Mouse (Mus musculus) monocyte, adult 2 months (primary cell): ENCODE measurements around the gene Btg2.
A peak's percentile ranks its signal among the peaks of the same experiment; 100 is the strongest.

Experiments
- DNase-seq, 2 experiments: peaks; one replicate each; pipeline ENCODE4 v3.0.0; 2022; ENCODE audit warnings: low spot score in 2 of 2, low read depth in 1 of 2

Btg2 gene

DNA sequence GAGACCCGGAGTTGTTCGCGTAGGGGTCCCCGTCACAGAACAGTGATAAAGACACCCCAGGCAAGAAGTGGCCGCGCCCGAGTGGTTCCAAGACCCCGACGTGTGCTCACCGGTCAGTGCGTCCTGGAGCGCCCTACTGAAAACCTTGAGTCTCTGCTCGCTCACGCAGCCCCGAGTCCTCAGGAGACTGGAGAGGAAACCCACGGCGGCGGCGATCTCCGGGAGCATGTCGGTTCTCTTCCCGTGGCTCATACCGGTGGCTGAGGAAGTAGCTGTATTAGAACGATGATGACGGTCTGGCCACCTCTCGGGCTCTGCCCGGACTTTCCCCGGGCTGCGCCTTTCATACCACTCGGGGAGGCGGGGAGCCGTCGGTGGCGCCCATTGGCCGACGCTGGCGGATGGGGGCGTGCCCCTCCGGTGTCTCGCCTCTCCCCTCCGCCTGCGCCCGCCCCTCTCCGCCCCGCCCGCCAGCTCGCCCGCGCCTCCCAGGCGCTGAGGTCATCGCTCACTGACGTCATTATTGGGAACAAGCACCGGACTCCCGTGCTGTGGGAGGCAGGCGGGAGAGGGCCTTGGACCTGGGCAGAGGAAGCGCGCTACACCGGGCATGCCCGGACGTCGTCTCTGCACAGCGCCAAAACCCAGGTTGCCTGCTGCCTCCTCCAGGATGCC, at the start of gene Btg2:
Gene Btg2, minus strand, starts transcription at position 319 of the 675 bp plus-strand sequence.
- DNase-seq, result peak; percentile 95 to 97

DNA sequence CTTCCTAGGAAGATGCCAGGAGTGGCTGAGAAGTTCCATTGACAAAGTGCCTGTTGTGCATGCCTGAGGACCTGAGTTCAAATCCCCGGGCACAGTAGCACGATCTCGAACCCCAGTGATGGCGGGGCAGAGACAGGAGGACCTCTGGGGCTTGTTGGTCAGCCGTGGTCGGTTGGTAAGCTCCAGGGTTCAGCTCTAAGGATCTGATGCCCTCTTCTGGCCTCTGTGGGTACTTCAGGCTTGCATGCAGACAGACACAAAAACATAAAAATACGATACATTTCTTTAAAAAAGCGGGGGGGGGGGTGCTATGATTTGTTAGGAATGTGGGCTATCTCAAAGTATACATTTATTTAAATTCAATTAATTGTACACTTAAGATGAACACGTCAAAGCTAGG, 43.3 kb upstream of the Btg2 start:
- DNase-seq, result no peak

DNA sequence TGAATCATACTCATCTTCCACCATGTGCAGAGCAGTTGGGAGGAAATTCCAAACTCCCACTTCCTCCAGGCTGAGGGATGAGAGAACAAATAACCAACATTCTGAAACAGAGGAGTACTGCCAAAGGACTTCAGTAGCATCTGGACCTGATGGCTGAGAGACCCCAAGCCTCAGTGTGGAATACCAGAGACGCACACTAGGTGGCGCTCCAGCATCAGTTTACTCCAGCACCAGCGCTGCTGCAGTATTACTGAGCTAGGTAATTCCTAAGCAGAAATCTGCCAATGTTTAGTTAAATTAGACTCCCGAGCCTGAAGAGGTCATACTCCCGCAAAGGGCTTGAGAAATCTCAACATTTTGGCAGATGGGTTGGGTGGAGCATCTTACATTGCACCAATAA, 41.3 kb upstream of the Btg2 start:
- DNase-seq, result peak in 1 of 2 experiments; percentile 65

DNA sequence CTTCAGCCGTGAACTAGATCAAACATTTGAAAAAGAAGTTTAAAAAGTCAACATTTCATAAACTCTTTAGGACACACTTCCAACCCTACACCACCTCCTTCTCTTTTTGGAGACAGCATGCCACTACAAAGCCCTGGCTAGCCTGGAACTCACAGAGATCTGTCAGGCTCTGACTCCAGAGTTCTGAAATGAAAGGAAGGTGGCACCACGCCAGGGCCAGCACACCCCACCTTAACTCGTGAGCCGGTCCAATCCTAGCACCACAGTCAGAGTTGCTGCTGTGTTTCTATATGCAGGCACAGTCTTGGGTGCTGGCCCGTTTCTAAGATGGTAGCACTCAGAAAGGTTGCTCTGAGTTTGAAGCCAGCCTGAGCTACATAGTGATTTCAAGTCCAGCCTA, 38.2 kb upstream of the Btg2 start:
- DNase-seq, result no peak

DNA sequence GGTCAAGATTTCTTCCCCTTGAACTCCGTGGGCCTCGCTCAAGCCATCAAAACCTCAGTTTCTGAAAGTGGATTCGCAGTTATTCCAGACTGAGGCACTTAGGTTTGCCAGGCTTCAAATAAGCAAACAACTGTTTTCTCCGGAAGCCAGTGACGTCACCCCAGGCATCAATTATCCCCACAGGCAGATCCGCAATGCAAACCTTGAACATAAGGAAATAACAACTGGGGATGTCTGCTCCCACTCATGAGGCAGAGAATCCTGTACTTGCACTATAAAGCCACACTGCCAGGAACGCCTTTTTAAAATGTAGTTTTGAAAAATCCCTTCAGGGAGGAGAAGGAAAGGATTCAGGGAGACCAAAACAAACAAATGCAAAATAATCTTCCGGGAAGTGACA, 36.5 kb upstream of the Btg2 start:
- no peak for DNase-seq

DNA sequence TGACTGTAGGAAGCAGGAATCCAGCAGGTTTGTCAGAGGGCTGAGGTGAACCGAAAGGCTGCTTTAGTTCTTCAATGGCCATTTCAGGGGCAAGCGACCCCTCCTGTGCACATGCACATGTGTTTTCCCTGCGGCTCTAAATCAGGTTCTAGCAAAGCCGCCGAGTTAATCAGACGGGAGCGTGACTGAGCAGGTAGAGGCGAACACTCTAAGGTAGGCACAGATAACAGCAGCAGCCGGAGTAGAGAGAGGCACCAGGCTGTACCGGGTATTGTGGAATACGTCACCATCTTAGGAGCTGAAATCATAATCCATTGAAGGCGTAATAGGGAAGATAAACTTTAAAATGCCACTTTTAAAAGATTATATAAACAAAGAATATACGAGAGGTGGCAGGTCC, 35.8 kb upstream of the Btg2 start:
- DNase-seq, result no peak

DNA sequence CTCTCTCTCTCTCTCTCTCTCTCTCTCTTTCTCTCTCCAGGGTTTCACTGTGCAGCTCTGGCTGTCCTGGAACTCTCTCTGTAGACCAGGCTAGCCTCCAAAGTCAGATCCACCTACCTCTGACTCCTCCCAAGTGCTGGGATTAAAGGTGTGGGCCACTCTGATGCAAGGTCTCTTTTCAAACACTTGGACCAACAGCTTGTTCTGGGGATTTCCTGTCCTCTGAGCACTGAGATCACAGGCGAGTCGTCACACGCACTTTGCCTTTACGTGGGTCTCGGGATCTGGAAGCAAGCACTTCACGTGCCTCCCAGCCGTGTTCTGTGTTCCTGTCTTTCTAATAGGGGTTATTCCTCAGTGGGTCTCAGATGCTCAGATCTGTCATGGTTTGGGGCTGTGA, 35.1 kb upstream of the Btg2 start:
- no peak for DNase-seq

DNA sequence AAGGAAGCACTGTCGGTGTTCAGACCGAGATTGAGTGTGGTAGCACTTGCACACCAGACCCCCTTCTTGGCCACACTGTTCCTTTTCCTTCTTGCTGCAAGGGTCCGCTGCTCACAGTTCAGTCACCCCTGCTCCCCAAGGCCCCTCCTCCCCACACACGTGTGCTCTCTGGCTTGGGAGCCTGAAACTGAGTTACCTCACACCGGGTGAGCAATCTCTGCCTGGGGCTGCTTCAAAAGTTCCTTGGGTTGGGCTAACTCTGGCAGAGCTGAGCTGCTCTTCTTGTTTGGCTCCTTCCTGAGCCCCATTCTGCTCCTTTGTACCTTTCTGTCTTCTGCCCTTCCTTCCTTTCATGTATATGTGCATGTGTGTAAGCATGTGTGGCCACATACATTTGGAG, 34.6 kb upstream of the Btg2 start:
- DNase-seq, result no peak

DNA sequence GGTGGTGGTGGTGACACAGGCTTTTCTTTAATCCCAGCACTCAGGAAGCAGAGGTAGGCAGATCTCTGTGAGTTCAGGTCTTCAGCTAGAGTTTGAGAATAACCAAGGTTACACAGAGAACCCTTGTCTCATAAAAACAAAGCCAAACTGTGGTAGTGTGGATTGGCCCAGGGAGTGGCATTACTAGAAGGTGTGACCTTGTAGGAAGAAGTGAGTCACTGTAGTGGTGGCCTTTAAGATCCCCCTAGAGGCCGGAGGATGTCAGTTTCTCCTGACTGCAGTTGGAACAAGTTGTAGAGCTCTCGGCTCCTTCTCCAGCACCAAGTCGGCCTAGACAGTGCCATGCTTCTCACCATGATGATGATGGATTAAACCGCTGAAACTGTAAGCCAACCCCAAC, 32.1 kb upstream of the Btg2 start, which contains the start of gene Chit1:
Gene Chit1, plus strand, starts transcription at position 264 of the 400 bp plus-strand sequence.
- DNase-seq, result no peak

DNA sequence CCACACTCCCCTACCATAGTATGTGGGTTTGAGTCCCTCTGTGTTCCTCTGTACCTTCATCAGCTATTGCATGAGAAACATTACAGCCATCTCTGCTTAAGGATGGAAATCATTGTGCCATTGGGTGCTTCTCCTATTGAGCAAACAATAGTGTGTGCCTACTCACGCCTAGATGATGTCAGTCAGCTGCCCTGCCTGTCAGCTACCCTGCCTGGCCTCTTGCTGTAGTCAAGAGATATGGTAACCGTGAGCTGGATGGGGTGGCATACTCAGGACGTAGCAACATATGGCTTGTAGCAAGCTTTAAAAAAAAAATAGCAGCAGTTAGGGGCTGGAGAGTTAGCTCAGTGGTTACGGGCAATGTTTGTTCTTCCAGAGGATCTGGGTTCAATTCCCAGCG, 31.5 kb upstream of the Btg2 start:
- DNase-seq, result no peak

DNA sequence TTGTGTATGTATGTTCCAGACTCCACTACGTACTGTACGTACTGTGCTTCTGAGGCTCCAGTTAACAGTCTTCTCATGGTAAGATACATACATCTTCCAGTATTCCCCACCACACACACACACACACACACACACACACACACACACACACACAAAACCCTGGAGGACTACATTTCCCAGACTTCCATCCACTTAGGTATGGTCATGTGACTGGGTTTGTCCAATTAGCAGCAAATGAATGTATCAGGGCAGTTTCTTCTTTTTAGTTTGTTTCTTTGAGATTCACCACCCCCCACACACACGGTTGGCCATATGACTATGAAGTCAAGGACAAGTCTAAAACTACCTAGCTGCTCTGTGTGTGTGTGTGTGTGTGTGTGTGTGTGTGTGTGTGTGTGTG, 31.1 kb upstream of the Btg2 start:
- DNase-seq, result no peak

DNA sequence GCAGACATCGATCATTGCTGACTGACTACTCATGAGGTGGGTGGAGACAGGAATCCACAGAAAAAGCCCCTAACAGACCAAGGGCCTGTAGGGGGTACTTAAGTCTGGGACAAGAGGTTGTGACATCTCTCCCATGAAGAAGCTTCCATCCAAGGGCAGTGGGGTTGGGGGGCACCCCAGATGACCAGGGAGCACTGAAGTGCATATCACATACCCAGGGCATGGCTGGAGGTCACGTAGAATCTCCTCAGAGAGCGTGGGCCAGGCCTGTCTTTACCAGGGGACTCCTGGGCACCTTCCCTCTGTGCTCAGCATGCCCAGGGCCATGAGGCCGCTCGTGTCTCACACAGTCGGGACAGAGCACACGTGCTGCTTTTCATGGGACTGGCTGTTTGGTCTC, 28.9 kb upstream of the Btg2 start:
- DNase-seq, result no peak

DNA sequence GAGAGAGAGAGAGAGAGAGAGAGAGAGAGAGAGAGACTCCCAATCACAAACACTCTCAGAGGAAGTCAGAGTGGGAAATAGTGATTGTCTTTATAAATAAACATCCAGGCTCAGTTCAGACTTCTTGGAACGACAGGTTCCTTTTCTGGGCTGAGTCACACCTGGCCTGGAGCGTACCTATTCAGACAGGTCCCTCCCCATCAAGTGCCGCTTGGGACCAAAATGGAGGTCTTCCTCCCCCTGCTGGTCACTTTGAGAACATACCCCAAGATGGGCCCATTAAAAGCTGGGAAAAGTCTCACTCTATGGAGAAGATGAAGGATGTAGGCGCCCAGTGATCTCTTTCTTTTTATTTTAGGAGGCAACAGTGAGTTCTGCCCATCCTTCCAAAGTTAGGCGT, 27.8 kb upstream of the Btg2 start:
- no peak for DNase-seq

DNA sequence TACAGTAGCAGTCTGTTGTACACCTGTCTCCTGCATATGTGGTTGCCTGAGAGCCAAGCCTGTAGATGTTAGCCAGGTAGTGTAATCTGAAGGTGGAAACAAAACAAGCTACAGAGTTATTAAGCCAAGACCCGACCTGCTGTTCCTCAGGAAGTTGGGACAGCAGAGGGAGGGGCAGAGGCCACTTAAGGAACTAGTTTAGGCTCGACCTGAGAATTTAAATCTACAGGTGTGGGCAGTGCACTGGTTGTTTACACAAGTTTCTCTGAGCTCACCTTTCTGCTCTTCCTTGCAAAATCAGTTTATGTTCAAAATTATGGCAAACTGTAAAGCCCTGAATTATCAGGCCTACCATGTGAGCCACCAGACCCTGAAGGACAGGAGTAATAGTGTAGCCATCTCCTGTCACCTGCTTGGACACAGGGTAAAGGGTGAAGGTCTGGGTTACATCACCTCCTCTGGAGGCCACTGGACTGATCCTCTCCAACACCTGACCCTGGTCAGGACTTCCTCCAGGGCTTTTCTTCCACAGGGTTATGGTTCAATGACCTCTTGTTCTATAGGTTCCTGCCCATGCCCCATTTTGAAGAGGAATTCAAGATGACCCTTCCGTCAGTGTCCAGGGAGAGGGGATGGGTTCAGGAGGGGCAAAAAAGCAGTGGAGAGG, 27.0 kb upstream of the Btg2 start:
- no peak for DNase-seq

DNA sequence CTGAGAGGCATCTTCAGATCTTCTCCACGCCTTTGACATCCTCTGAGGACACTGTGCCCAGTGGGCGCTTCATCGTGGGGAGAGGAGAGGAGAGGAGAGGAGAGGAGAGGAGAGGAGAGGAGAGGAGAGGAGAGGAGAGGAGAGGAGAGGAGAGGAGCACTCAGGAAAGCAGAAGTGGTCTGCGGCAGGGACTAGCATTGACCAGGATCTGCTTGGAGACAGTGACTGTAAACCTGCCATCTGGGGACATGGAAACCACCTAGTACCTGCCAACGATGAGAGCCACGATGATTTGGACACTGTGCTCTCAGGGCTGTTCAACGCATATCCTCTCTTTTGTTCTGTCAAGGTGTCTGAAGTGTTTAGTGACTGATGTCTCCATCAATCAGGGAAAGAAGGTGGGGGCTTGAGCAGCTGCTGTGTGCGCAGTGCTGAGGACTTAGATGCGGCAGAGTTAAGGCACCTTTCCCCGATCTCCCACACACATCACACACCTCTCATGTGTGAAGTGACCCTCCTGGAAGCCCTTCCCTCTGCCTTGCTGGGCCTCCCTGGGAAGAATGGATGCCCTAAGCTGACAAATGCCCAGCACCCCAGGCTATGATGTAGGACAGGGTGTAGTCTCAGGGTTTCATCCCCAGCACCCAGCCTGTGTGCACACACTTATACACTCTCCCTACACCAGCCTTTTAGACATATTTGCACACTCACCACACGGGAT, 26.3 kb upstream of the Btg2 start:
- no peak for DNase-seq

DNA sequence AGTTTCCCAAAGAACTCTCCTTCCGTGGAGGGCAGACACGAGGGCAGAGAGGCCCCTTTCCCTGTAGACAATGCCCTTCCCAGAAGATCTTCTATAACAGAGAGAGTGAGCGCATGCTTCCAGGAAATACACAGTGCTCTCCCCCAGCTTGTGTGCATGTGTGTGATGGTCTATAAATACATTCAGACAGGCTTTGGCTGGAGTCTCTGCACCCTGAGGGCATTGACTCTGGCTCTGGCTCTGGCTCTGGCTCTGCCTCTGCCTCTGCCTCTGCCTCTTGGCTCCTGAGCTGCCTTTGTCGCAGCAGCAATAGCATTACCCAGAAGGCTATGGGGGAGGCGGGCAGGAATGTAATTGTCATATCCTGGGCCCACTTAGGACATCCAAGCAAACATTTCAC, 24.9 kb upstream of the Btg2 start:
- DNase-seq, result no peak

DNA sequence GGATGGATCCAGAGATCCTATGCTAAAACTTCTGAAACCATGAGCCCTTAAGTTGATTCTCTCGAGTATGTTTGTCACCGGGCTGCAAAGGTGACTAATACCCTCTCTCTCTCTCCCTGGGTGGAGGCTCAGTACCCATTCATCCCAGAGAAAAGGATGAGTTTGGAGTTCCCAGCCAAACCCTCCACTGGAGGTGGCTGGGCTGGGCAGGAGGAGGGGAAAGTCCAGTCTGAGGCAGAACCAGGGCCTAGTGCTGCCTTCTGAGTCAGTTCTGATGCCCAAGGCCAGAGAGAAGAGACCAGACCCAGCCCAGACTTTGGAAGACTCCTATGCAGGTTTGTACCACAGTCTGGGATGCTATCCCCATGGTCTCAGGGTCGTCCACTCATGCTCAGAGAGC, 22.7 kb upstream of the Btg2 start:
- DNase-seq, result no peak

DNA sequence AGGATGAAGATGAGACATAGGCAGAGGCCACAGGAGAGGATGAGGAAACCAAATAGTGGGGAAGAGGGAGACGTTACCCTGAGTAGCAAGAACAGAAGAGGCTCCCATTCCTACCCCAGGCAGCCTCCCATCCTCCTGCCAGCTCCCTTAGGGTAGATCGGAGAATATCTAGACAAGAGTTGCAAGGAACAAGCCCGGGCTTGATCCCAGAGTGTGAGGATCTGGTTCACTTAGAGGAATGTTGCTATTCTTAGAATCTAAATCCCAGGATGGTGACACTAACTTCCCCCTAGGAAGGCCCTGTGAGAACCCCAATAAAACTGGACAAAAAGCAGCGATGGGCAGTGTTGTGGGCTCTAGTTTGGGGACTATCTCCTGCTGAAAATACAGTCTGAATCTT, 22.0 kb upstream of the Btg2 start:
- no peak for DNase-seq

DNA sequence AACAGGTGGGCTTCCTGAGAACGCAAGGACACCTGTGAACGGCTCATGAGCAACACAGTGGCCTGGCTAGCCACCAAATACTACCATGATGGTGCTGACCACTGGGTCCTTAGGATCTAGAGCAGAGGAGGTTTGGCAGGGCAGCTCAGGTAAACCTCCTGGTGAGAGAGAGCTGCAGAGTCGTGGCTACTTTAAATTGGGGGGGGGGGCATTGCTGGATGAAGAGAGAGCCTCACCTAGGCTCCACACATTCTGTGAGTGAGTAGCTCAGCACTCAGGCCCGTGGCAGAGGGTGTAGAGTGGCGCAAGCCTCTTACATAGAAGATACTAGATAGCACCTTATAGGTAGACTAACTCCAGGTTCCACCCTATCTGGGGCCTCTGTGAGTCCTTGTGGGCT, 21.5 kb upstream of the Btg2 start:
- no peak for DNase-seq

DNA sequence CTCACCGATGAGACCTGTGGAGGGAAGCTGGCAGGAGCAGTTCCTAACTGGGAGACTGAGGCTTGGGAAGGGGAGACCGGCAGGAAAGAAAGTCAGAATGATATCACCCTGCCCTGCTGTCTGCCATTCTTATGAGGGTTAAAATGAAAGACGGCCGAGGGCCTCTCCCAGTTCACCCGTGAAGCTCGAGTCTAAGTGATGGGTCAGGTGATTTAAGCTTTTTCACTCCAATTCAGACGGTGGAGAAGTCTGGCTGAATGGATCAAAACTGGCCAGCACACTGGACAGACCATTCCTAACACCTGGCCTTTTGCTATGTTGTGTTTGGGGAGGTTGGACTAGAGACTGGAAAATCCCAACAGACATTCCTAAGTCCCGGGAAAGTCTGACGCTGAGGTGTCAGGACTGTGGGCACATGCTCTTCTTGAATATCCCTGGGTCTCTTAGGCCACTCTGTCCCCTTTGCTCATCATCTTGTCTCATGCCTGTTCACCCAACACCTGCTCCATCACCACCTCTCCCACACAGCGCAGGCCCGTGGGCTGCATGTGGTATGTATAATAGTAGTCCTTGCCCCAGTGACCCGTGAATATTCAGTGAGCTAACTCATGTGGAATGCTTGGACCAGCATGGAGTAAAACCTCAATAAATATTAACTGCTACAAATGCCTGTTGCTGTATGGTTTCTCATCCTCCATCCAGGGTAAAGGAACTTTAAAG, 20.8 kb upstream of the Btg2 start:
- DNase-seq, result no peak

DNA sequence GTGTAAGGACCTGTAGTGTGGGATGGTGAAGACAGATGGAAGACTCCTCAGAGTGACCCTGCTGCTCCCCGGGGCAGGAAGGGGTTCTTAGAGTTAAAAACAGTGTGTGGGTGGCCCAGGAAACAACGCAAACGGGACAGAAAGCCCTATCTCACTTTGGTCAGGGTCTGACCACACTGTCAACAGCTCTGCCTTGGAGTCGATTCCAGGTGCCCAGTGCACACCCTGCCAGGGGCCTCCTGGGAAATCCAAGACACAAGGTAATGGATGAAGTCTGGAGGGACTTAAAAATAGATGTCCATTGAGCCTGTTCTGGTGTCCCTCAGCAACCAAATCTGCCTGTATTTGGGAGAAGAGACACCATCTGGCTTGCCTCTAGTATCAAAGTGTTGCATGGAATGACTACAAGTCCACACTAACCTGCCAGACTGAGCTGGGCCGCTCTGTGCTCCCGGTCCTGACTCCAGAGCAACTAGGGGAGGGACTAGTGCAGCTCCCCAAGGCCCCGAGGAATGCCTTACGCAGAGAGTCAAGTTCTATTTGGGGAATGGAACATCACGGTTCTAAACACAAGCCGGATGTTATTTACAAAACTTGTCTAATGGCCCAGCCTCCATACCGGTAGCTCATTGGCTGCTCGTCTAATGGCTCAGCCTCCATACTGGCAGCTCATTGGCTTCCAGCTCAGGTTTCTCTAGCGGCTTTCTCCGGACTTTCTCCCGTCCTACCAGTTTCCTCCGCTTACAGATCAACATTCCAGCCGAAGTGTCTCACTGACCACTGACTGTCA, 20.0 kb upstream of the Btg2 start:
- DNase-seq, result no peak
